Comparison of ENCODE assay signal across 8 mouse cellular contexts in genomic region chr10:9813926-9814325, GRCm38 (mm10).
DNase-seq lines count a peak whose midpoint lies in the region; ATAC-seq and TF ChIP-seq lines count a peak whose summit lies in the region.

No protein-coding gene starts in this region.

- peak; percentile 97 for ATAC-seq in forebrain, postnatal 0 days
- peak; percentile 83; the same call in 1 of the 2 replicates for ATAC-seq in neural tube, embryonic 13.5 days (ENCODE audit: low read depth)
- no peak for ATAC-seq in heart, embryonic 11.5 days (replicated peaks; ENCODE audit: insufficient number of reproducible peaks, low FRiP score, low TSS enrichment)

- H3K4me1 ChIP-seq in forebrain, postnatal 0 days (ENCODE audit: insufficient read depth): no peaks in the 10 kb centered on the region
- peaks cover 3% of the 10 kb centered on the region; the same call in 1 of the 2 replicates for H3K4me1 ChIP-seq in neural tube, embryonic 13.5 days (replicated peaks)
- no peaks in the 10 kb centered on the region for H3K4me1 ChIP-seq in heart, embryonic 11.5 days (ENCODE audit: control insufficient read depth, insufficient read depth, low read length)

- DNase-seq in left cerebral cortex, postnatal 14 days (ENCODE audit: low spot score in 2 of 2): peak; percentile 49 to 50
- DNase-seq in left cerebral cortex, postnatal 36 days (ENCODE audit: low spot score in 2 of 2): no peak
- DNase-seq in cerebellum, adult 11-12 months: peak; percentile 28
- peak; percentile 81 for DNase-seq in forebrain, postnatal 0 days
- no peak for DNase-seq in heart, adult 9 months (ENCODE audit: low spot score in 2 of 2)
- no peak for DNase-seq in right cerebral cortex, postnatal 4 days

- 63% methylated on average over 4 of the region's 4 CpGs for WGBS in forebrain, postnatal 0 days
- 75% methylated on average over 4 of the region's 4 CpGs for WGBS in neural tube, embryonic 13.5 days
- WGBS in heart, embryonic 11.5 days (ENCODE audit: insufficient replicate concordance): 75% methylated on average over 4 of the region's 4 CpGs

- intact Hi-C loops in left cerebral cortex, postnatal 14 days (cut with DNase I): loop anchor here (5.0 kb wide), 1 partner anchor 508 kb away; no protein-coding TSS in a partner anchor
- intact Hi-C loops in left cerebral cortex, postnatal 36 days (cut with DNase I): loop anchor here (2.0 kb wide), 1 partner anchor 507 kb away; no protein-coding TSS in a partner anchor

- no peaks in the 10 kb centered on the region for H3K9me3 ChIP-seq in forebrain, postnatal 0 days (ENCODE audit: low read length)
- H3K9me3 ChIP-seq in neural tube, embryonic 13.5 days: no peaks in the 10 kb centered on the region
- no peaks in the 10 kb centered on the region for H3K9me3 ChIP-seq in heart, embryonic 11.5 days (replicated peaks; ENCODE audit: control insufficient read depth, low read length)

- peak; percentile 84 for TF ChIP-seq CTCF in forebrain, postnatal 0 days (IDR thresholded peaks at IDR 0.05; ENCODE audit: low read depth)

- no peak overlapping the region for H3K9ac ChIP-seq in forebrain, postnatal 0 days
- no peak overlapping the region for H3K9ac ChIP-seq in neural tube, embryonic 13.5 days
- H3K9ac ChIP-seq in heart, embryonic 11.5 days (ENCODE audit: low read depth, low read length): no peak overlapping the region

- peaks cover 4% of the 10 kb centered on the region; the same call in 1 of the 2 replicates for H3K36me3 ChIP-seq in forebrain, postnatal 0 days (ENCODE audit: insufficient read depth)
- no peaks in the 10 kb centered on the region for H3K36me3 ChIP-seq in neural tube, embryonic 13.5 days
- H3K36me3 ChIP-seq in heart, embryonic 11.5 days (ENCODE audit: control insufficient read depth, insufficient read depth, low read length): no peaks in the 10 kb centered on the region

- no peaks in the 10 kb centered on the region for H3K27me3 ChIP-seq in forebrain, postnatal 0 days (ENCODE audit: insufficient read depth, low read length)
- H3K27me3 ChIP-seq in neural tube, embryonic 13.5 days: no peaks in the 10 kb centered on the region
- H3K27me3 ChIP-seq in heart, embryonic 11.5 days (ENCODE audit: control insufficient read depth, insufficient read depth, low read length): no peaks in the 10 kb centered on the region

- no peak overlapping the region for H3K4me3 ChIP-seq in forebrain, postnatal 0 days (ENCODE audit: low read depth, low read length)
- no peak overlapping the region for H3K4me3 ChIP-seq in neural tube, embryonic 13.5 days
- H3K4me3 ChIP-seq in heart, embryonic 11.5 days (ENCODE audit: low read depth, low read length): no peak overlapping the region

- no peak overlapping the region for H3K27ac ChIP-seq in forebrain, postnatal 0 days (ENCODE audit: low read depth, low read length)
- H3K27ac ChIP-seq in neural tube, embryonic 13.5 days (replicated peaks): no peak overlapping the region
- no peak overlapping the region for H3K27ac ChIP-seq in heart, embryonic 11.5 days (ENCODE audit: low read depth, low read length)

- H3K4me2 ChIP-seq in forebrain, postnatal 0 days (ENCODE audit: low read depth): no peak overlapping the region
- no peak overlapping the region for H3K4me2 ChIP-seq in neural tube, embryonic 13.5 days
- no peak overlapping the region for H3K4me2 ChIP-seq in heart, embryonic 11.5 days

Comparison
In these comparisons a context has a peak if more than half of its experiments do, and no peak if none do; other contexts are left out.
1. DNase-seq: peak in left cerebral cortex, postnatal 14 days (2 of 2), cerebellum, adult 11-12 months (single experiment) and forebrain, postnatal 0 days (single experiment); none in left cerebral cortex, postnatal 36 days (0 of 2), heart, adult 9 months (0 of 2) and right cerebral cortex, postnatal 4 days (single experiment).